Mouse (Mus musculus): ENCODE measurements around the gene Kdm2b. TPM values are rescaled to one million over a fixed set of nuclear protein-coding genes. Genes with fewer than 3 reads are reported as not detected.
A peak's percentile ranks its signal among the peaks of the same experiment; 100 is the strongest.

Kdm2b gene
- polyA plus RNA-seq, 1 experiment = 65.1 TPM

- H3K4me1 ChIP-seq (replicated peaks; ENCODE audit: control insufficient read depth, insufficient read depth, low read length) = no peaks in the 10 kb centered on the region
- 46% methylated on average over 11 of the region's 11 CpGs for WGBS
- DNase-seq = no peak
- H3K27ac ChIP-seq (ENCODE audit: control insufficient read depth, insufficient read depth, low read length) = no peak overlapping the region
- H3K36me3 ChIP-seq (ENCODE audit: control insufficient read depth, insufficient read depth, low read length) = peaks cover 9% of the 10 kb centered on the region; the same call in 1 of the 2 replicates
- no peak overlapping the region for H3K4me3 ChIP-seq (ENCODE audit: control insufficient read depth, insufficient read depth, low read length)
- H3K27me3 ChIP-seq (ENCODE audit: control insufficient read depth, insufficient read depth, low read length) = no peaks in the 10 kb centered on the region
- TF ChIP-seq CTCF (IDR thresholded peaks at IDR 0.05; ENCODE audit: borderline replicate concordance, control insufficient read depth, extremely low read depth, insufficient read depth, low read length, poor library complexity) (no peak), POLR2A (IDR thresholded peaks at IDR 0.05; ENCODE audit: control insufficient read depth, extremely low read depth, insufficient read depth, low read length, poor library complexity) (no peak)
These were observed 24.2 kb downstream of the Kdm2b start for GRCm38 (mm10) chr5:122965427-122965826.

GRCm38 (mm10) chr5:122964853-122965252 lies 24.8 kb downstream of the Kdm2b start:
- Histone ChIP-seq H3K4me3 (ENCODE audit: control insufficient read depth, insufficient read depth, low read length) (no peak overlapping the region), H3K4me1 (replicated peaks; ENCODE audit: control insufficient read depth, insufficient read depth, low read length) (no peaks in the 10 kb centered on the region), H3K36me3 (ENCODE audit: control insufficient read depth, insufficient read depth, low read length) (peaks cover 10% of the 10 kb centered on the region; the same call in 1 of the 2 replicates), H3K27ac (ENCODE audit: control insufficient read depth, insufficient read depth, low read length) (no peak overlapping the region), H3K27me3 (ENCODE audit: control insufficient read depth, insufficient read depth, low read length) (no peaks in the 10 kb centered on the region)
- TF ChIP-seq CTCF (IDR thresholded peaks at IDR 0.05; ENCODE audit: borderline replicate concordance, control insufficient read depth, extremely low read depth, insufficient read depth, low read length, poor library complexity) = no peak
- no peak for DNase-seq
- WGBS = 82% methylated on average over 6 of the region's 6 CpGs

GRCm38 (mm10) chr5:122961905-122962304 lies 27.7 kb downstream of the Kdm2b start:
- WGBS = 91% methylated on average over 3 of the region's 3 CpGs
- Histone ChIP-seq H3K4me3 (ENCODE audit: control insufficient read depth, insufficient read depth, low read length) (no peak overlapping the region), H3K36me3 (ENCODE audit: control insufficient read depth, insufficient read depth, low read length) (peaks cover 10% of the 10 kb centered on the region; the same call in 1 of the 2 replicates), H3K27me3 (ENCODE audit: control insufficient read depth, insufficient read depth, low read length) (no peaks in the 10 kb centered on the region), H3K4me1 (replicated peaks; ENCODE audit: control insufficient read depth, insufficient read depth, low read length) (no peaks in the 10 kb centered on the region), H3K27ac (ENCODE audit: control insufficient read depth, insufficient read depth, low read length) (no peak overlapping the region)
- no peak for DNase-seq
- TF ChIP-seq CTCF (IDR thresholded peaks at IDR 0.05; ENCODE audit: borderline replicate concordance, control insufficient read depth, extremely low read depth, insufficient read depth, low read length, poor library complexity) (no peak), POLR2A (IDR thresholded peaks at IDR 0.05; ENCODE audit: control insufficient read depth, extremely low read depth, insufficient read depth, low read length, poor library complexity) (no peak)

GRCm38 (mm10) chr5:122959391-122959790 lies 30.2 kb downstream of the Kdm2b start:
- H3K4me3 ChIP-seq (ENCODE audit: control insufficient read depth, insufficient read depth, low read length) = no peak overlapping the region
- no peak for DNase-seq
- H3K27me3 ChIP-seq (ENCODE audit: control insufficient read depth, insufficient read depth, low read length) = no peaks in the 10 kb centered on the region
- H3K27ac ChIP-seq (ENCODE audit: control insufficient read depth, insufficient read depth, low read length) = no peak overlapping the region
- WGBS = 98% methylated on average over 11 of the region's 11 CpGs
- H3K36me3 ChIP-seq (ENCODE audit: control insufficient read depth, insufficient read depth, low read length) = peaks cover 10% of the 10 kb centered on the region; the same call in 1 of the 2 replicates
- no peak for TF ChIP-seq POLR2A (IDR thresholded peaks at IDR 0.05; ENCODE audit: control insufficient read depth, extremely low read depth, insufficient read depth, low read length, poor library complexity)
- no peak for TF ChIP-seq CTCF (IDR thresholded peaks at IDR 0.05; ENCODE audit: borderline replicate concordance, control insufficient read depth, extremely low read depth, insufficient read depth, low read length, poor library complexity)
- H3K4me1 ChIP-seq (replicated peaks; ENCODE audit: control insufficient read depth, insufficient read depth, low read length) = no peaks in the 10 kb centered on the region

- DNase-seq = no peak
- Histone ChIP-seq H3K27ac (ENCODE audit: control insufficient read depth, insufficient read depth, low read length) (no peak overlapping the region), H3K4me3 (ENCODE audit: control insufficient read depth, insufficient read depth, low read length) (no peak overlapping the region), H3K4me1 (replicated peaks; ENCODE audit: control insufficient read depth, insufficient read depth, low read length) (peaks cover 18% of the 10 kb centered on the region), H3K36me3 (ENCODE audit: control insufficient read depth, insufficient read depth, low read length) (peaks cover 7% of the 10 kb centered on the region; the same call in 1 of the 2 replicates), H3K27me3 (ENCODE audit: control insufficient read depth, insufficient read depth, low read length) (no peaks in the 10 kb centered on the region)
- TF ChIP-seq POLR2A (IDR thresholded peaks at IDR 0.05; ENCODE audit: control insufficient read depth, extremely low read depth, insufficient read depth, low read length, poor library complexity) (no peak), CTCF (IDR thresholded peaks at IDR 0.05; ENCODE audit: borderline replicate concordance, control insufficient read depth, extremely low read depth, insufficient read depth, low read length, poor library complexity) (no peak)
- 49% methylated on average over 3 of the region's 3 CpGs for WGBS
These were observed 33.6 kb downstream of the Kdm2b start for GRCm38 (mm10) chr5:122956059-122956458.

- WGBS = 5% methylated on average over 58 of the region's 59 CpGs
- H3K27ac ChIP-seq (ENCODE audit: control insufficient read depth, insufficient read depth, low read length) = no peak overlapping the region
These were observed 37.5 kb downstream of the Kdm2b start for GRCm38 (mm10) chr5:122951913-122952641.

More at GRCm38 (mm10) chr5:122951913-122952641, 37.5 kb downstream of the Kdm2b start:
- TF ChIP-seq CTCF (IDR thresholded peaks at IDR 0.05; ENCODE audit: borderline replicate concordance, control insufficient read depth, extremely low read depth, insufficient read depth, low read length, poor library complexity) = no peak
- TF ChIP-seq POLR2A (IDR thresholded peaks at IDR 0.05; ENCODE audit: control insufficient read depth, extremely low read depth, insufficient read depth, low read length, poor library complexity) = no peak
- peaks cover 48% of the 10 kb centered on the region for H3K4me1 ChIP-seq (replicated peaks; ENCODE audit: control insufficient read depth, insufficient read depth, low read length)
- peaks cover under 1% of the 10 kb centered on the region; the same call in 1 of the 2 replicates for H3K36me3 ChIP-seq (ENCODE audit: control insufficient read depth, insufficient read depth, low read length)
- no peaks in the 10 kb centered on the region for H3K27me3 ChIP-seq (ENCODE audit: control insufficient read depth, insufficient read depth, low read length)
- peak; percentile 55 for DNase-seq
- H3K4me3 ChIP-seq (ENCODE audit: control insufficient read depth, insufficient read depth, low read length) = peak overlapping the region; percentile 41
